Mouse (Mus musculus): ENCODE measurements around the gene Dnaaf2.
"Not testable (repeated sequence)": the region's sequence is repeated elsewhere in the genome, so short reads cannot be mapped to it uniquely, and the experiment has no call there.

Dnaaf2 gene

GRCm38 (mm10) chr12:69197378-69198163 is 658 bp downstream of the Dnaaf2 start:
- peak in 1 of 2 experiments; percentile 43 for DNase-seq (ENCODE audit: low spot score in 2 of 2)

GRCm38 (mm10) chr12:69196444-69197377 is 1.5 kb downstream of the Dnaaf2 start, which contains the start of gene Gm49383:
TSS of gene Gm49383 (minus strand) at chr12:69197104.
- DNase-seq (ENCODE audit: low spot score in 2 of 2): peak; percentile 61 to 66

- no peak for DNase-seq (ENCODE audit: low spot score in 2 of 2)
These were observed 5.6 kb downstream of the Dnaaf2 start for GRCm38 (mm10) chr12:69192637-69193036.

GRCm38 (mm10) chr12:69191396-69191795 is 6.8 kb downstream of the Dnaaf2 start:
- DNase-seq (ENCODE audit: low spot score in 2 of 2): no peak

GRCm38 (mm10) chr12:69190522-69190921 is 7.7 kb downstream of the Dnaaf2 start:
- DNase-seq (ENCODE audit: low spot score in 2 of 2): no peak

GRCm38 (mm10) chr12:69190074-69190473 is 8.2 kb downstream of the Dnaaf2 start:
- no peak for DNase-seq (ENCODE audit: low spot score in 2 of 2)

- DNase-seq (ENCODE audit: low spot score in 2 of 2): no peak
These were observed 11.3 kb downstream of the Dnaaf2 start for GRCm38 (mm10) chr12:69186811-69187471.

- DNase-seq (ENCODE audit: low spot score in 2 of 2): no peak
These were observed 12.9 kb downstream of the Dnaaf2 start for GRCm38 (mm10) chr12:69185371-69185770.

GRCm38 (mm10) chr12:69184342-69185295 is 13.6 kb downstream of the Dnaaf2 start:
- peak; percentile 44 to 59 for DNase-seq (ENCODE audit: low spot score in 2 of 2)

GRCm38 (mm10) chr12:69183583-69184308 is 14.5 kb downstream of the Dnaaf2 start, which contains the start of the genes Rpl36al and Mgat2:
TSS of gene Rpl36al (minus strand) at chr12:69184083.
TSS of gene Mgat2 (plus strand) at chr12:69184157.
- peak; percentile 98 to 99 for DNase-seq (ENCODE audit: low spot score in 2 of 2)

- DNase-seq (ENCODE audit: low spot score in 2 of 2): no peak
These were observed 16.4 kb downstream of the Dnaaf2 start for GRCm38 (mm10) chr12:69181800-69182199.

GRCm38 (mm10) chr12:69179371-69179770 is 18.9 kb downstream of the Dnaaf2 start:
- DNase-seq (ENCODE audit: low spot score in 2 of 2): no peak

GRCm38 (mm10) chr12:69177526-69177925 is 20.7 kb downstream of the Dnaaf2 start:
- no peak for DNase-seq (ENCODE audit: low spot score in 2 of 2)

GRCm38 (mm10) chr12:69175975-69176374 is 22.3 kb downstream of the Dnaaf2 start:
- no peak for DNase-seq (ENCODE audit: low spot score in 2 of 2)

- no peak for DNase-seq (ENCODE audit: low spot score in 2 of 2)
These were observed 26.9 kb downstream of the Dnaaf2 start for GRCm38 (mm10) chr12:69171307-69171706.

- DNase-seq (ENCODE audit: low spot score in 2 of 2): peak; percentile 85 to 92
These were observed 29.6 kb downstream of the Dnaaf2 start, which contains the start of gene Lrr1 for GRCm38 (mm10) chr12:69168461-69169106. TSS of gene Lrr1 (plus strand) at chr12:69168814.

- DNase-seq (ENCODE audit: low spot score in 2 of 2): no peak
These were observed 30.4 kb downstream of the Dnaaf2 start for GRCm38 (mm10) chr12:69167656-69168460.

- not testable (repeated sequence) for DNase-seq (ENCODE audit: low spot score in 2 of 2)
These were observed 31.2 kb downstream of the Dnaaf2 start for GRCm38 (mm10) chr12:69166861-69167581.

Measured in right cerebral cortex, adult 2 months (tissue).